Mouse (Mus musculus): ENCODE measurements at regions not wholly inside any gene's neighbourhood (a gene's known extent, or its start where the extent isn't known, plus 50 kb on each side); places are given as distances from the start of the nearest gene placed in this dataset.

DNA sequence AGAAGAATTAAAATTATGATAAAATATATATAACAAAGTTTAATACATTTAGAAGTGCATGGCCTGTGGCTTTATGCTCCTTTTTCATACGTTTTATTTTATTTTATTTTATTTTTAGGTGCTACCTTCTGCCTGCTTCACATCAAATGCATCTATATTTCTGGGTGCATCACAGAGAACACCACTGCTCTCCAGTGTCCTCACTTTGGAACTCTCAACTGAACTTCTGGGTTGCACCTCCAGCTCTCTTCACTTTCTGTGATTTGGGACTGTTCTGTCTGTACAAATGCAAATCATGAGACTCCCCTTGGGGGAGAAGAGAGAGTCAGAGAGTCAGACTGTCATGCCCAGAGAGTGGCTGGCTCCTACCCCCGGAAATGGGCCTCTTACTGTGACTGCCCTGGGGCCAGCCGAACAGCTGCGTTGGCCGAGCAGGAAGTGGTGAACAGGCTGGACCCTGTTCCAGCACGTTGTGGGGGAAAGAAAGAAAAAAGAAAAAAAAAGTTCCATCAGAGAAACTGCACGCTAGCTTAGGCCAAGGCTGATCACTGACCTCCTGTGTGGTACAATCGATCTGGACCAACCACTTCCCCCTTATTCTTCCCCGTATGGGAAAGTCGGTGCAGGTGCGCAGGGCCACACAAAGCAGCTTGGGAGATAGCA is 111.9 kb upstream of the Id2 start:
- 0 out of 2 replicates have a peak, but pooled peaks cover 5% of the 10 kb centered on the region for H3K9me3 ChIP-seq
- peak overlapping the region; percentile 9; the same call in 1 of the 2 replicates for H3K27ac ChIP-seq
- WGBS: 42% methylated on average over 11 of the region's 11 CpGs
- no peaks in the 10 kb centered on the region for H3K36me3 ChIP-seq (replicated peaks)
- no peak for DNase-seq (ENCODE audit: extremely low spot score, low spot score)
- H3K4me3 ChIP-seq: no peak overlapping the region
- H3K27me3 ChIP-seq (ENCODE audit: poor library complexity, severe bottlenecking): no peaks in the 10 kb centered on the region
- H3K4me1 ChIP-seq: peaks cover 29% of the 10 kb centered on the region

- no peak overlapping the region for H3K4me3 ChIP-seq
- WGBS: 92% methylated on average over 10 of the region's 10 CpGs
- H3K36me3 ChIP-seq (replicated peaks): no peaks in the 10 kb centered on the region
- H3K9me3 ChIP-seq: no peaks in the 10 kb centered on the region; the same call in 1 of the 2 replicates
- no peak for DNase-seq (ENCODE audit: extremely low spot score, low spot score)
- peaks cover 5% of the 10 kb centered on the region; the same call in 1 of the 2 replicates for H3K4me1 ChIP-seq
- H3K27me3 ChIP-seq (ENCODE audit: poor library complexity, severe bottlenecking): no peaks in the 10 kb centered on the region
- no peak overlapping the region for H3K27ac ChIP-seq
These were observed 106.6 kb upstream of the Id2 start for GRCm38 (mm10) chr12:25203371-25204067.

- H3K9me3 ChIP-seq: no peaks in the 10 kb centered on the region; the same call in 1 of the 2 replicates
- H3K27ac ChIP-seq: no peak overlapping the region
- 94% methylated on average over 4 of the region's 4 CpGs for WGBS
These were observed 103.2 kb upstream of the Id2 start for GRCm38 (mm10) chr12:25200161-25200560.

DNA sequence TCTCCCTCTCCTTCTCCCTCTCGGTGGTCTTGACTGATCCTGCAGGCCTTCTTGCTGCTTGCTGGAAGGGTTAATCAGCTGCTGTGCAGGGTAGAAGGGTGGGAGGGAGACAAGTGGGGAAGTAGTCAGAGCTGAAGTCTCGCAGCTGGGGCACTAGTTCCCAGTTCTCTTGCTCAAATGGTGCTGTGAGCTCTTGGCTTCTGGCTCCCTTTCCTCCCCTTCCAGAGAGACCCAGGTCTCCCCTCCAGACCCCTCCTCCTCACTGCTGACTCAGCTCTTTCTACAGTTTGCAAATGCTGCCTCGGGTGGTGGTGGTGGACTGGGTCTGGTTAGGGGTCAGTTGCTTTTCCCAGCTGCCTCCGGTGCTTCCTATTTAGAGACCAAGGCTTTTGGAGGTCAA is 100.8 kb upstream of the Id2 start:
- WGBS: 41% methylated on average over 4 of the region's 4 CpGs
- H3K4me3 ChIP-seq: no peak overlapping the region
- no peak for DNase-seq (ENCODE audit: extremely low spot score, low spot score)
- H3K27me3 ChIP-seq (ENCODE audit: poor library complexity, severe bottlenecking): no peaks in the 10 kb centered on the region
- H3K9me3 ChIP-seq: no peaks in the 10 kb centered on the region; the same call in 1 of the 2 replicates
- H3K27ac ChIP-seq: peak overlapping the region; percentile 63
- H3K36me3 ChIP-seq (replicated peaks): no peaks in the 10 kb centered on the region
- peaks cover 8% of the 10 kb centered on the region for H3K4me1 ChIP-seq

More at GRCm38 (mm10) chr12:25200161-25200560, 103.2 kb upstream of the Id2 start:
- H3K4me3 ChIP-seq: no peak overlapping the region
- no peak for DNase-seq (ENCODE audit: extremely low spot score, low spot score)
- no peaks in the 10 kb centered on the region for H3K36me3 ChIP-seq (replicated peaks)
- H3K27me3 ChIP-seq (ENCODE audit: poor library complexity, severe bottlenecking): no peaks in the 10 kb centered on the region
- peaks cover 8% of the 10 kb centered on the region for H3K4me1 ChIP-seq

DNA sequence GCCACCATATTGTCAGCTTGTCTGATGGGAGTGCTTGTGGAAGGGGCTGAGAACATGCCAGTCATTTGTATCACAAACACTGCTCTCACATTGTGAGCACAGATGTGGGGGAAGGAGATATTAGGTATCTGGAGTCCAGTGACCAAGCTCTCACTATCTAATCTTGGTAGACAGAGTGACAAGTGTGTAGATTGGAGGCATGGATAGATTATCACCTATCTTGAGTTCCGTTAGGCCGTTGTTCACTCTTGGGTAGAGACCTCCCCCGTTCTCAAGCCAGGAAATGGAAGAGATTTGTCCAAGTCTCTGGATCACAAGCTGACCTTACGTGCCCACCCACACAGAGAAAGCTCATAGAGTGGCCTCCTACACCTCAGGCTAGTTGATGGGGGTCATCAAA is 99.1 kb upstream of the Id2 start:
- Histone ChIP-seq H3K4me1 (peaks cover 8% of the 10 kb centered on the region), H3K4me3 (no peak overlapping the region), H3K36me3 (replicated peaks) (no peaks in the 10 kb centered on the region), H3K27ac (no peak overlapping the region), H3K27me3 (ENCODE audit: poor library complexity, severe bottlenecking) (no peaks in the 10 kb centered on the region), H3K9me3 (no peaks in the 10 kb centered on the region; the same call in 1 of the 2 replicates)
- WGBS: 89% methylated on average over 4 of the region's 4 CpGs
- no peak for DNase-seq (ENCODE audit: extremely low spot score, low spot score)

DNA sequence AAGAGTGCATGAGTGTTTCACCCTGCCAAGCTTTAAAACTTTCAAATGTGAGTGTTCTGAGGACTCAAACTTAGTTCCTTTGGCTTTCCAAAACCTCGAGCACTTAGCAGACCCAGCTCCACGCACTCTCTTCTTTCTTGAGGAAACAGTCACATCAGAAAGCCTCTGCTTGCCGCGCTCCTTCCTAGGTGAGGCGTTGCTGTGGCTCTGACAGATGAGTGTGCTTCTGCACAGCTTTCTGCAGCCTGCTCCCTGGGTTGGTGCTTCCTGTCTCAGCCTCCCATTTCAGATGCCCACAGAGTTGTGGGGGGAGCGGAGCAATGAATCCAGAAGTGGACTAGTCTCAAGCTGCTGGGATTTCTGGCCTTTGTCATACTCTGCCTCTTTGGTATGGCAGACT is 95.3 kb upstream of the Id2 start:
- H3K27ac ChIP-seq: peak overlapping the region; percentile 15; the same call in 1 of the 2 replicates
- 89% methylated on average over 6 of the region's 6 CpGs for WGBS

DNA sequence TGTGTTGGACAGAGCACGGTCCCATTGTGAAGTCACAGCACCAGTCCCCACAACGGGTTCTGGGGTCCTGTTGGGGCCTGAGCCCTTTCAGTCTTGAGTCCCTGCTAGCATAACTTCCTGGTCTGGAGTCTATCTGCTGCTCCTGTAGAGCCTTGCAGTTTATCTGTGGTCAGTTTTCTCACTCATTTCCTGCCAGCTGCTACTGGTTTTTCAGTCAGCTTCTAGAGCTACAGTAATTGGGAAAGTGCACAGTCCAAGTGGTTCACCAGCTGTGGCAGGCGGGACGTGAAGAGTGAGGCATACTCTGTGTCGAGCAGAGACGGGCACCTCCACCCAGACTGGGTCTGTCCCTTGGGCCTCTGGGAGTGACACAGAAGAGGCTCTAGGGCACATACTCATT is 93.4 kb upstream of the Id2 start:
- no peak for DNase-seq (ENCODE audit: extremely low spot score, low spot score)
- Histone ChIP-seq H3K27ac (peak overlapping the region; percentile 56; the same call in 1 of the 2 replicates), H3K36me3 (replicated peaks) (no peaks in the 10 kb centered on the region), H3K27me3 (ENCODE audit: poor library complexity, severe bottlenecking) (no peaks in the 10 kb centered on the region), H3K4me3 (no peak overlapping the region), H3K4me1 (peaks cover 8% of the 10 kb centered on the region), H3K9me3 (no peaks in the 10 kb centered on the region)
- WGBS: 76% methylated on average over 6 of the region's 6 CpGs

More for the DNA sequence above, 95.3 kb upstream of the Id2 start:
- peaks cover 8% of the 10 kb centered on the region for H3K4me1 ChIP-seq
- H3K4me3 ChIP-seq: no peak overlapping the region
- DNase-seq (ENCODE audit: extremely low spot score, low spot score): no peak
- H3K27me3 ChIP-seq (ENCODE audit: poor library complexity, severe bottlenecking): no peaks in the 10 kb centered on the region
- H3K36me3 ChIP-seq (replicated peaks): no peaks in the 10 kb centered on the region
- H3K9me3 ChIP-seq: no peaks in the 10 kb centered on the region

GRCm38 (mm10) chr12:25189174-25189761 is 92.3 kb upstream of the Id2 start:
- Histone ChIP-seq H3K27me3 (ENCODE audit: poor library complexity, severe bottlenecking) (no peaks in the 10 kb centered on the region), H3K4me1 (peaks cover 8% of the 10 kb centered on the region), H3K9me3 (no peaks in the 10 kb centered on the region), H3K27ac (no peak overlapping the region), H3K4me3 (no peak overlapping the region), H3K36me3 (replicated peaks) (no peaks in the 10 kb centered on the region)
- WGBS: 85% methylated on average over 16 of the region's 16 CpGs
- DNase-seq (ENCODE audit: extremely low spot score, low spot score): no peak

- 79% methylated on average over 3 of the region's 3 CpGs for WGBS
- DNase-seq (ENCODE audit: extremely low spot score, low spot score): no peak
- no peaks in the 10 kb centered on the region for H3K36me3 ChIP-seq (replicated peaks)
- no peak overlapping the region for H3K27ac ChIP-seq
- H3K4me1 ChIP-seq: peaks cover 8% of the 10 kb centered on the region
- no peaks in the 10 kb centered on the region for H3K27me3 ChIP-seq (ENCODE audit: poor library complexity, severe bottlenecking)
- H3K4me3 ChIP-seq: no peak overlapping the region
- H3K9me3 ChIP-seq: no peaks in the 10 kb centered on the region
These were observed 91.6 kb upstream of the Id2 start for GRCm38 (mm10) chr12:25188556-25188955.

GRCm38 (mm10) chr12:25187216-25187615 is 90.3 kb upstream of the Id2 start:
- H3K27me3 ChIP-seq (ENCODE audit: poor library complexity, severe bottlenecking): no peaks in the 10 kb centered on the region
- no peak for DNase-seq (ENCODE audit: extremely low spot score, low spot score)
- H3K36me3 ChIP-seq (replicated peaks): no peaks in the 10 kb centered on the region
- WGBS: 76% methylated on average over 3 of the region's 3 CpGs
- H3K9me3 ChIP-seq: no peaks in the 10 kb centered on the region
- H3K4me3 ChIP-seq: no peak overlapping the region
- peaks cover 8% of the 10 kb centered on the region for H3K4me1 ChIP-seq
- no peak overlapping the region for H3K27ac ChIP-seq

DNA sequence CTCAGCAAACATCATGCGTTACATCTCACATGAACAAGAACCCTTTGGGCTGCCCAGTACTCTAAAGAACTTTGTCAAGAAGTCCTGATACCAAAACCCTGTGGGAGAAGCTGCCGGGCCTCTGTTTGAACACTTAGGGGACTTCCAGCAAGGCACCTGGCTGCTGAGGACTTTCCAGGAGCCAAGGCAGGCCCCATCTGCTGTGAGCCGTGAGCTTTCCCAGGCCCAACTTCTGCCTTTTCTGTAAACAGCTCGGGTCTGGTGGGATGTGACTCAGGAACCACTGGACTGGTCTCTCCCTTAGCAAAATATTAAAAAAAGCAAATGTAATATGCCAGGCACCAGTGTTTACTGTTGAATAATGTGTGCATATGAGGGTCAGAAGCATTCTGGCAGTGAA is 85.7 kb upstream of the Id2 start:
- 90% methylated on average over 4 of the region's 4 CpGs for WGBS
- Histone ChIP-seq H3K9me3 (no peaks in the 10 kb centered on the region), H3K36me3 (replicated peaks) (no peaks in the 10 kb centered on the region), H3K27ac (no peak overlapping the region), H3K4me3 (no peak overlapping the region), H3K27me3 (ENCODE audit: poor library complexity, severe bottlenecking) (no peaks in the 10 kb centered on the region), H3K4me1 (0 out of 2 replicates have a peak, but pooled peaks cover 3% of the 10 kb centered on the region)
- no peak for DNase-seq (ENCODE audit: extremely low spot score, low spot score)

- Histone ChIP-seq H3K4me1 (0 out of 2 replicates have a peak, but pooled peaks cover 5% of the 10 kb centered on the region), H3K4me3 (no peak overlapping the region), H3K9me3 (no peaks in the 10 kb centered on the region), H3K27me3 (ENCODE audit: poor library complexity, severe bottlenecking) (no peaks in the 10 kb centered on the region), H3K27ac (no peak overlapping the region), H3K36me3 (replicated peaks) (no peaks in the 10 kb centered on the region)
- DNase-seq (ENCODE audit: extremely low spot score, low spot score): no peak
- 96% methylated on average over 8 of the region's 8 CpGs for WGBS
These were observed 84.4 kb upstream of the Id2 start for GRCm38 (mm10) chr12:25181317-25181716.

DNA sequence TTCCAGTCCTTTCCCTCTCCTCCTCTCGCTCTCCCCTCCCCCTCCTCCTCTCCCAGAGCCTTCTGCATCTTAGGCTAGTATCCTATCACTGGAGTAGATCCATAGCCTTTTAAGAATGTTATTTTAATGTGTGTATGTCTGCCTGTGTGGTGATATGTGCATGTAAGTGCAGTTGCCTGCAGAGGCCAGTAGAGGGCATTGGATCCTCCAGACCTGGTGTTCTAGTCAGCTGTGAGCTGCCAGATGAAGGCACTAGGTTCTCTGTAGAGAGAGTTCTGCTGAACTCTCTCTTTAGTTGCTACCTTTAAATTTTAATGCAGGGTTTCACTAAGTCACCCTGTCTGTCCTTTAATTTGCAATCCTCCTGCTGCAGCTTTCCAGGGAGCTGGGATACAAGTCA is 83.9 kb upstream of the Id2 start:
- Histone ChIP-seq H3K27ac (no peak overlapping the region), H3K4me3 (no peak overlapping the region), H3K36me3 (replicated peaks) (no peaks in the 10 kb centered on the region), H3K4me1 (0 out of 2 replicates have a peak, but pooled peaks cover 5% of the 10 kb centered on the region), H3K27me3 (ENCODE audit: poor library complexity, severe bottlenecking) (no peaks in the 10 kb centered on the region), H3K9me3 (no peaks in the 10 kb centered on the region)
- no peak for DNase-seq (ENCODE audit: extremely low spot score, low spot score)
- WGBS: 92% methylated on average over 1 of the region's 1 CpGs

Data from forebrain, embryonic 10.5 days (tissue).